Mouse (Mus musculus): ENCODE measurements around the gene Psmc4.

The Psmc4 gene

GRCm38 (mm10) chr7:28049476-28050409 lies at the start of gene Psmc4:
TSS of gene Psmc4 (minus strand) at chr7:28050101.
- peak; percentile 88 for DNase-seq (ENCODE audit: extremely low read depth, low read depth, low spot score)

GRCm38 (mm10) chr7:28099101-28099500 lies 49.2 kb upstream of the Psmc4 start:
- no peak for DNase-seq (ENCODE audit: extremely low read depth, low read depth, low spot score)

DNA sequence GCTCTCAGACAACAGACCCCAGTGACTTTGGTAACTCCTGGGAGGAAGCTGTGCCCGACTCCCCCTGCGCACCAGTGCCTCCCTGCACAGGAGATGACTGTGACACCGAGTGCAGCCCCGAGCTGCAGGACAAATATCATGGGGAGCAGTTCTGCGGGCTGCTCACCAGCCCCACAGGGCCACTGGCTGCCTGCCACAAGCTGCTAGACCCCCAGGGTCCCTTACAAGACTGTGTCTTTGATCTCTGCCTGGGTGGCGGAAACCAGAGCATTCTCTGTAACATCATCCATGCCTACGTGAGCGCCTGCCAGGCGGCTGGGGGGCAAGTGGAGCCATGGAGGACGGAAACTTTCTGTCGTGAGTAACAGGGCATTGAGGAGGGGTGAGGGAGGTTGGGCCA lies 43.6 kb upstream of the Psmc4 start:
- no peak for DNase-seq (ENCODE audit: extremely low read depth, low read depth, low spot score)

DNA sequence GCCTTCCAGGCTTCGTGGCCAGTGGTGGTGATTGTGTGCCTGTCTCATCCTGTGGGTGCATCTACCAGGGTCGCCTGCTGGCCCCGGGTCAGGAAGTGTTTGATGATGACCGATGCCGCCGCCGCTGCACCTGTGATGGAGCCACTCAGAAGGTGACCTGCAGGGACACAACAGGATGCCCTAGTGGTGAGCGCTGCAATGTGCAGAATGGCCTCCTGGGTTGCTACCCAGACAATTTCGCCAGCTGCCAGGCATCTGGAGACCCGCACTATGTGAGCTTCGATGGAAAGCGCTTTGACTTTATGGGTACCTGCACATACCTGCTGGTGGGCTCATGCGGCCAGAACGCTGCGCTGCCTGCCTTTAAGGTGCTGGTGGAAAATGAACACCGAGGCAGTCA lies 36.3 kb upstream of the Psmc4 start:
- DNase-seq (ENCODE audit: extremely low read depth, low read depth, low spot score): no peak

DNA sequence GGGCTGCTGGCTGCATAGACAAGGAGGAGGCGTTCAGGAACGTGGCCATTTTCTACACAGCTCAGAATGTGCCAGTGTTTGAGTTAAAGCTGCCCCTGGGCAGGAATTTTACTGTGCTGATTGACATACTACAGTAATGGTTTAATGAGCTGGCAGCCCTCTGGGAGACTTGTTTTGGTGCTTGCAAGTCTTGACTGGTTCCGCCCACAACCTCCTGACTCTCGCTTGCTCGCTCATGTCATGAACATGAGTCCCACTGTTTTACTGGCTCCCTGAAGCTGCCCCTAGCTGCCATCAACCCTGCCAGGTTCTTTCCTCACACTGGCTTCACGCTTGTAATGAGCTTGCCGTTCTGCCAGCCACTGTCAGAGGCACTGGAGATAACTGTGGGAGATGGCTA lies 34.3 kb upstream of the Psmc4 start:
- DNase-seq (ENCODE audit: extremely low read depth, low read depth, low spot score): peak; percentile 98

GRCm38 (mm10) chr7:28070531-28071298 lies 20.8 kb upstream of the Psmc4 start, which contains the start of gene Fcgbp:
TSS of gene Fcgbp (plus strand) at chr7:28071236.
- DNase-seq (ENCODE audit: extremely low read depth, low read depth, low spot score): no peak

GRCm38 (mm10) chr7:28069546-28070172 lies 19.8 kb upstream of the Psmc4 start:
- DNase-seq (ENCODE audit: extremely low read depth, low read depth, low spot score): no peak

DNA sequence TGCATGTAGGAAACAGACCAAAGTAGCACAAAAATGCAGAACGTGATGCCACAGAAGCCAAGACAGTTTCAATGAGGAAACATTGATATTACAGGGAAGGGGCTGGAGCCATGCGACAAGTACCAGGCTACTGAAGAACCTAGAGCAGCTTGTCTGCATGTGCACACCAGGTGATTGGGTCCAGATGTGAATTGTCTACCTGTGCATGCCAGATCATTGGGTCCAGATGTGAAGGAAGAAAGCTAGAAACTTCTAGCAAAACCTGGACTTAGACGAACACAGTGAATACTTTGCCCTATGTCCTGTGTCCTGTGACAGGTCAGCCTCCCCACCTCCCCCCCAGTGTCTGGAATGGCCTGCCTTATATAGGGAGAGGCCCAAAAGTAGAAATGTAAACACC lies 18.8 kb upstream of the Psmc4 start:
- DNase-seq (ENCODE audit: extremely low read depth, low read depth, low spot score): no peak

GRCm38 (mm10) chr7:28059972-28060371 lies 10.1 kb upstream of the Psmc4 start:
- DNase-seq (ENCODE audit: extremely low read depth, low read depth, low spot score): no peak

- no peak for DNase-seq (ENCODE audit: extremely low read depth, low read depth, low spot score)
Measured at GRCm38 (mm10) chr7:28053046-28053930, 3.4 kb upstream of the Psmc4 start.

DNA sequence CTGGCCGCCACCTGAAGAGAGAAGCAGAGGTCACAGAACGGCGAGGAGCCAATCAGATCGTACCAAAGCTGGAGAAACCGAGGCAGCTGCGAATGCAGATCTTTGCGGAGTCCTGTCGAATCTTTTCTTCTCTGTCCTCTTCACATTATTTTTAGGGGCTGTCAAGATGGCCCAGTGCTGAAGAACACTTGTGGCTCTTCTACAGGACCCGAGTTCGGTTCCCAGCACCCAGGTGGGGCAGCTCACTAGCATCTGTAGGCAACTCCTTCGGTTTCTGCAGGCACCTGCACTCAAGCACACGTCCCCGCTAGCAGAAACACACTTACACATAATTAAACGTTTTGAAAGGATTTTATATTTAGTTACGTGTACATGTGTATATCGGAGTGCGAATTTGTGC lies 683 bp upstream of the Psmc4 start:
- DNase-seq (ENCODE audit: extremely low read depth, low read depth, low spot score): no peak

- DNase-seq (ENCODE audit: extremely low read depth, low read depth, low spot score): no peak
Measured at GRCm38 (mm10) chr7:28044524-28044923, 5.4 kb downstream of the Psmc4 start.

DNA sequence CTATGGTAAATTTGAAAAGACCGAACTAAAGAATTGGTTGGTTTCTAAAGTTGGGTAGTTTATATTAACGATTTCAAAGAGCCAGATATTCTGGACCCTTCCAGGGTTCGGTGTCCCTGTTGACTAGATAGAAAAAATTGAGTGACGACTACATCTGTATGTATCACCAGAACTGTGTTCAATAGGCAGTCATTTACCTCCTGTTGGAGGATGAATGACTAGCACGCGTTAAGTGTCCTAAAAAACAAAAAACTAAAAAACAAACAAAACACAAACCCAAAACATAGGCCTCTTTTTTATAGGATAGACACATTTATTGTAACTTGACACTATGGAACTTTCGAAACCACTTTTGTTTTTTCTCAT lies 35.5 kb downstream of the Psmc4 start:
- DNase-seq (ENCODE audit: extremely low read depth, low read depth, low spot score): no peak

- no peak for DNase-seq (ENCODE audit: extremely low read depth, low read depth, low spot score)
Measured at GRCm38 (mm10) chr7:28013549-28014444, 36.1 kb downstream of the Psmc4 start, which contains the start of gene Zfp850. TSS of gene Zfp850 (minus strand) at chr7:28014115.

- DNase-seq (ENCODE audit: extremely low read depth, low read depth, low spot score): no peak
Measured at GRCm38 (mm10) chr7:28010271-28010670, 39.6 kb downstream of the Psmc4 start.
